Mouse (Mus musculus): ENCODE measurements around the gene H2-Ke6.

H2-Ke6 gene

DNA sequence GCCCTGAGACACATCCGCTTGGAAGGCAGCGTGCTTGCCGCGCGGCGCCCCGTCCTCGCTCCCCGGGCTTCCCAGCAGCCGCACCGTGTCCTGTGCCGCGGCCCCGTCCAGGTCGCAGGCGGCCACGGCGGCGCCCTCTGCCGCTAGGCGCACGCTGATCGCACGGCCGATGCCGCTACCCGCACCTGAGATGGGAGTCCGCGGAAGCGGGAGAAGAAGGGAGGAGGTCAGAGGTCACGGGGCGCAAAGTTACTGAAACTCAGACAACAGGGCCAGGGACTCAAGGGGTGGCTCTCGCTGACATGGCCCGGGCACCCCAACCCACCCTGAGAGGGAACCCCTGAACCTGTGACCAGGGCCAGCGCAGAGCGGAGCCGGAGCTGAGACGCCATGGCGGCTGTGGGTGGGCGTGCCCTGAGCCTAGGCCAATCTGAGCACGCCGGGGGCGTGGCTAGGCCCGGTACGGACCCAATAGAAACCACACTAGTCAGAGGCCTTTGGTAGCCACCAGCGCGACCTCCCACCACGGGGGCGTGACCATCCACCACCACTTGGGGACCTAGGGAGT lies at the start of gene H2-Ke6:
Gene H2-Ke6, minus strand, starts transcription at position 405 of the 568 bp plus-strand sequence.
- CTCF ChIA-PET: interaction anchor here in 1 of 4 experiments (1.3 to 1.4 kb wide), 2 partner anchors 9 to 108 kb away, joined by 4 read pairs; no protein-coding TSS in a partner anchor
- POLR2A ChIA-PET: interaction anchor here in 3 of 4 experiments (0.5 to 3.7 kb wide), 21 partner anchors 8 to 267 kb away, joined by 3 to 31 read pairs (median 4); partner anchors contain the start of genes H2-DMa (in 3 of the 3), Rps18 (in 2 of the 3), Vps52 (in 2 of the 3) and B3galt4 (in 1 of the 3)

DNA sequence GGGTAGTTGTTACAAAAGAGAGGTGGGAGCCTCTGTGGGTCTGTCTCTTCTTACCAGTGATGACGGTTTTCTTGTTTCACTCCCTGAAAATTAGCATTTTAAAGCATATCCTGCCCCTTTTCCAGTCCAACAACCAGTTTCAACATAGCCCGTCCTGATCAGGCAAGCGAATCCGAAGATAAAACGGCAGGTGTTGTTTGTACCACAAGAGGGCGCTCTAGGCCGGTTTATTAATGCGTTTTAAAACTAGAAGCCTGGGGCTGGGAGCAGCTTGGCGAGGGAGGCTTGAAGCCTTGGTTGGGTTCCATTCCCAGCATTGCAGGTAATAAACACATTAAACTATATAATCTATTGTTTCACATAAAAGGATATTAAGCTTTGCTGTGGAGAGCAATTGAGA lies 49.7 kb upstream of the H2-Ke6 start:
- CTCF ChIA-PET: interaction anchor here (0.6 to 5.3 kb wide), 49 partner anchors 8 to 476 kb away, joined by 3 to 58 read pairs (median 4); partner anchors contain the start of genes Tap1 (in 2 of the 4), H2-Oa (in 1 of the 4) and Psmb9 (in 1 of the 4)
- POLR2A ChIA-PET: interaction anchor here (0.6 to 21.1 kb wide), 24 partner anchors 10 to 526 kb away, joined by 3 to 604 read pairs (median 4); partner anchors contain the start of genes H2-DMa (in 4 of the 4), Rps18 (in 2 of the 4), Vps52 (in 2 of the 4) and H2-Oa (in 1 of the 4)

DNA sequence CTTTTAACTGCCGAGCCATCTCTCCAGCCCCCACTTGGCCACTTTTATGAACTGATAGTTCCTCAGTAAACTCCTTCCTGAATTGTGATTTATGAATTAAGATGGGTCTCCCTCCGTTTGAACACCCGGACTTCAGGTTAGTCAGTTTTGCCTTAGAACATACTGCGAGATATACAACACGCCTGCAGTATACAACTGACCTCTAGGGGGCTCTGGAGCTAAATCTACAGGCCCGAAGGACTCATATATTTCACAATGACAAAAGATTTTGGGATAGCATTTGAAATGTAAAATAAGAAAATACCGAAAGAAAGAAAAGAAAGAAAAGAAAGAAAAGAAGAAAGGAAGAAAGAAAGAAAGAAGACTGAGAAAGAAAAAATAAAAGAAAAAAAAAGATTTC lies 47.4 kb upstream of the H2-Ke6 start:
- ChIA-PET POLR2A (interaction anchor here (0.5 to 1.9 kb wide), 15 partner anchors 9 to 131 kb away, joined by 3 to 7 read pairs (median 4); partner anchors contain the start of genes H2-DMa (in 1 of the 4), H2-DMb2 (in 1 of the 4), Rxrb (in 1 of the 4) and Slc39a7 (in 1 of the 4)), CTCF (interaction anchor here (0.5 to 5.3 kb wide), 48 partner anchors 9 to 1297 kb away, joined by 3 to 58 read pairs (median 4); partner anchors contain the start of genes H2-Oa (in 1 of the 4), Rxrb (in 1 of the 4) and Slc39a7 (in 1 of the 4))

DNA sequence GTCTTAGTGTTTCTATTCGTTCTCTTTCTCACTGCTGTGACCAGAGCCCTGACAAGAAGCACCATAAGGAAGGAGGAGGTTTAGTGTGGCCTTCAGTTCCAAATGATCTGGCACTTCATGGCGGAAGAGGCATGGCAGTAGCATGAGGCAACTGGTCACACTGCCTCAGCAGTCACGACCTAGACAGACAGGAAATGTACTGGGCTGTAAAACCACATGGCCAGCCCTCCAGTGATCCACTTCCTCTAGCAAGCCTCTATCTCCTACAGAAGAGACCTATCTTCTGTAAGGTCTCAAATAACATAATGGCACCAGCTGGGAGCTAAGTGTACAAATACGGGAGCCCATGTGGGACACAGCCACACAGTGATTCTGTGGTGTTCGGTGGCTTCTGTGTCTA lies 44.2 kb upstream of the H2-Ke6 start:
- CTCF ChIA-PET: interaction anchor here in 3 of 4 experiments (0.5 to 1.2 kb wide), 3 partner anchors 10 to 33 kb away, joined by 3 read pairs; partner anchors contain the start of gene Col11a2 (in 1 of the 3)
- POLR2A ChIA-PET: interaction anchor here in 3 of 4 experiments (0.8 to 2.3 kb wide), 5 partner anchors 15 to 48 kb away, joined by 3 to 11 read pairs (median 3); partner anchors contain the start of genes H2-DMa (in 3 of the 3) and H2-Oa (in 1 of the 3)

DNA sequence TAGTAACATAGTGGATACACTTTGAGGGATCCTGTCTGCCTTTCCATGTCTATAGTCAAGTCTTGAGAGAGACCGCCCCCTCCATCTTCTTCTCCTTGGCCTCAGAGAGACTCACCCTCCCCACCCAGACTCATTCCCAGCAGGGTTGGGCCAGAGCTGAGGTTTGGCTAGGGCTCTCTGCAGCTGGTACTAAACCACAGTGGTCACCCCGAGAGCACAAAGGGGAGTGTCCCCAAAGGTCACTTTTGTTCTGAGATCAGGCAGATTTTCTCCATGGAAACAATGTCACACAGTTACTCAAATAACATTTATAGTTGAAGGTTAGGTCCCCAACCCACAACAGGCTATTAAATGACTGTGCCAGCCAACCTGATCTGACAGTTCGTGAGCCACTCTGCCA lies 41.0 kb upstream of the H2-Ke6 start:
- POLR2A ChIA-PET: no interaction called here
- CTCF ChIA-PET: interaction anchor here in 1 of 4 experiments (1.5 kb wide), 1 partner anchor 66 kb away, joined by 6 read pairs; no protein-coding TSS in a partner anchor

DNA sequence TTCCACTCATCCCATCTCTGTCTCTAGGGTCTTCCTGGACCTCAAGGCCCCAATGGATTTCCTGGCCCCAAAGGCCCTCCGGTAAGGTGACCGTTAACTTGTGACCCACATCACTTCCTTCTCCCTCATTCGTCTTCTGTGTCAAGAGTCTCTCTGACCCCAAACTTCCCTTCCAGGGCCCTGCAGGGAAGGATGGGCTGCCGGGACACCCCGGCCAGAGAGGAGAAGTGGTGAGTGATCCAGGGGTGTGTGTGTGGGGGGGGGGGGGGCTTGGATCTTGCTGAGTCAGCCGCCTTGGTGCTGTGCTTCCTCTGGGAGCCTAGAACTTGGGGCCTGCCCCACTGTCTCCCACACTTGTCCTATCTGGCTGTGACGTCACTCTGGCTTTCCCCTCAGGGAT lies 29.4 kb upstream of the H2-Ke6 start:
- ChIA-PET POLR2A (interaction anchor here in 2 of 4 experiments (1.0 to 2.3 kb wide), 5 partner anchors 9 to 102 kb away, joined by 3 to 7 read pairs (median 3); partner anchors contain the start of genes Rps18 (in 1 of the 2), Rxrb (in 1 of the 2), Slc39a7 (in 1 of the 2) and Vps52 (in 1 of the 2)), CTCF (interaction anchor here in 3 of 4 experiments (0.6 to 1.7 kb wide), 3 partner anchors 18 to 600 kb away, joined by 3 to 6 read pairs (median 3); no protein-coding TSS in a partner anchor)

DNA sequence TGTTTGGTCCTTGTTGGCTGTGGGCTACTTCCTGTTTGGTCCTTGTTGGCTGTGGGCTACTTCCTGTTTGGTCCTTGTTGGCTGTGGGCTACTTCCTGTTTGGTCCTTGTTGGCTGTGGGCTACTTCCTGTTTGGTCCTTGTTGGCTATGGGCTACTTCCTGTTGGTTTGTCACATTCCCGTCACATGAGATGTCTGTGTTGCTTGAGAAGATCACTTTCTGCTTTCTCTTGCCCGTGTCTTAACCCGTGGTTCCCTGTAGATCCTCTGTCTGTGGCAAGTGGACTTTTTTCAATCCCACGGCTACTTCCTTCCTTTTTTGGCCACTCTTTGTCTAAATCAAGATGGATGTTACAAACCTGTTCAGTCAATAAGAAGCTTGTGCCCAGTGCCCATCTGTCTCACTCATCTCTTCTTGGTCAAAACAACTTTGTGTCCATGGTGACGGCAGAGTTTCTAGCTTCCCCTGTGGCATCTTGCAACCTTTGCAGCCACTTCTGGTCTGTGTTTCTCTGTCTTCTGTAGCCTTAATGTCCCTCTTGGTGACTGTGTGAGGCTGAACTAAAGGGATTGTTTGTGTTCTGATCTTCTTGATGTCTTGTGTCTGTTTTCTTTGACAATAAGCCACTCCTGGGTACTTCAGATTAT lies 19.7 kb upstream of the H2-Ke6 start:
- ChIA-PET CTCF (no interaction called here), POLR2A (no interaction called here)

DNA sequence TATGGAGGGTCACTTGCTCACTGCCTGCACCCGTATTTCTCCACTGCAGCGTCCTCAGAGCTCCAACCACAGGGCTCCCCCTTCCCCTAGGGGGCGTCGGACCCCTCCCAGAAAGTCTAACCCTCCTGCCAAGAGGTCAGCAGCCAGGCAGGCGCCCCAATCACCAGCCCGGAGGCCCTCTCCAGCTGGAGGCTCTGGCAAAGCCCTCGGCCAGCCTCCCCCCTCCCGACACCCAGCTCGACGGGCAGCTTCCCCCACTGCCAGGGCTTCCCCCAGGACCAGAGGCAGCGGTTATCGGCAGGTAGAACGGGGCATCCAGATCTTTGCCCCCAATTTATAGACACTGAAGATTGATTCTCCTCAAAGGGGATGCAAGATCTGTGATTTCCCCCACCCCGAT lies 18.1 kb upstream of the H2-Ke6 start:
- POLR2A ChIA-PET: interaction anchor here in 1 of 4 experiments (1.5 kb wide), 1 partner anchor 12 kb away, joined by 4 read pairs; no protein-coding TSS in a partner anchor
- CTCF ChIA-PET: interaction anchor here in 1 of 4 experiments (1.5 kb wide), 1 partner anchor 14 kb away, joined by 3 read pairs; the partner anchor contains the start of genes Rxrb and Slc39a7

DNA sequence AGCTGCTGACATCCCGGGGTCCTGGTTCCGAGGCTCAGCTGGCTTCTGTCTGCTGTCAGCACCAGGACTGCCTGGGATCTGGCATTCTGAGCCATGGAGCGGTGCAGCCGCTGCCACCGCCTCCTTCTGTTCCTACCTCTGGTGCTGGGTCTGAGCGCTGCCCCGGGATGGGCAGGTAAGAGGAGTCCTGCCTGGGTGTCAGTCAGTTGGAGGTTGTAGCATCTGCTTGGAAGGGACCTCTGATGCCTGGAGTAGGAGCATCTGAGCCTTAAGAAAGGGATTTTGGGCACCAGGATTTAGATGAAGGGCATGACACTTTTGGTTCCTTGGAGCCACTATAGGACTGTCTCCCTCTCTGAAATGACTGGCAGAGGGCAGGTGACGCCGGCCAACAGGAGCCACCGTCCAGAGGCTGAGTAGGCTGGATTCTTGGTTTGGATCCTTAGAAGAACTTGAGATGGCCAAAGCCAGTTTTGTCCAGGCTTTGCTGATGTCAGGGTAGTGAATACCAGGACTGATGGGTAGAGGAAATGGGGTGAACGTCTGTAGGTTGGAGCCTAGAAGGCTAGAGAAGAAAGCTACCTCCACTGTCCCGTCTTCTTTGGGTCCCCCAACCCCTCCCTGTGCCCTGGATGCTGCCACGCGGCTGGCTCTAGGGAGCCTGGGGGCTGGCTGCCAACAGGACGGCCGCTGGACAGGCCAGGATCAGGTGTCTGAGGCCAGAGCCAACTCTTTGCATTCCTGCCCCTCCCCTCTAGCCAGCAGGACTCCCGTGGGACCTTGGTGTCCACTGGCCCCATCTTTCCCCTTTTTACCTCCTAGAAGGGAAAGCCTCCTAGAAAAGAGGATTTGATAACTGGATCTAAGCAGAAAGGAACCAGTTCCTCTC lies 11.9 kb upstream of the H2-Ke6 start:
- ChIA-PET POLR2A (interaction anchor here in 2 of 4 experiments (0.8 to 2.3 kb wide), 17 partner anchors 8 to 350 kb away, joined by 3 to 10 read pairs (median 3); partner anchors contain the start of genes Rps18 (in 2 of the 2), Vps52 (in 2 of the 2), H2-DMa (in 1 of the 2) and H2-K1 (in 1 of the 2)), CTCF (interaction anchor here in 3 of 4 experiments (0.8 to 1.3 kb wide), 3 partner anchors 32 to 71 kb away, joined by 3 to 4 read pairs (median 3); no protein-coding TSS in a partner anchor)

DNA sequence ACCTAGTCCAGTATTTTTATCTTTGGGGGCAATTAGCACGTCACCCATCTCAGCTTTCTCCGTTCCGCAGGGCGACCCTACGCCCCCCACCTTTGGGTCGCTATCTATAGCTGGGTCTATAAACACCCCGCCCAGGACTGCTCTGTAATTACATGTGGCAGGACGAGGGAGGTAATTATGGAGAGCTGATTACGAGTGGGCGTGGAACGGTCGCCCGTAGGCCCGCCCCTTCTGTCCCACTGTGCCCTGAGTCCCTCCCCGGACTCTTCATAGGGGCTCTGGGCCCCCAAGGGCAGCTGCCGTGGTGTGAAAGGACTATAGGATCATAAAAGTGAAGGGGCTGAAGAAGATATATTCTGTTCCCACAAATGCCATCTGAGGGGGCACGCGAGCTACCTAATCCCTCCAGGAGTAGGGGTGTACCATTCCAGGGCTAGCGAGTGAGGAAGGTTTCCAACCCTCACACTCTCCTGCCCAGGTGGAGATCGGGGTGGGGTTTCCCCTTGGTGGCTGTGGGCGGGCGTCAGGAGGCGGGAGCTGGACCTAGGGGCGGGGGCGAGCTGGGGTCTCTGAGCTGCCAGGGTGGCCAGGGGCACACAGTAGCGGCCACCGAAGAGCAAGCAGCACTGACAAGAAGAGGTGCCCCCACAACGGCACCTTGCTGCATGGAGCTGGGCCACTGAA lies 11.2 kb upstream of the H2-Ke6 start, which contains the start of gene Col11a2:
Gene Col11a2, plus strand, starts transcription at position 560 of the 684 bp plus-strand sequence.
- POLR2A ChIA-PET: interaction anchor here in 2 of 4 experiments (0.6 to 2.3 kb wide), 19 partner anchors 17 to 350 kb away, joined by 3 to 10 read pairs (median 3); partner anchors contain the start of genes H2-DMa (in 2 of the 2), Rps18 (in 2 of the 2), Vps52 (in 2 of the 2) and H2-K1 (in 1 of the 2)
- CTCF ChIA-PET: interaction anchor here (0.6 to 1.3 kb wide), 7 partner anchors 33 to 579 kb away, joined by 3 to 8 read pairs (median 4); no protein-coding TSS in a partner anchor

DNA sequence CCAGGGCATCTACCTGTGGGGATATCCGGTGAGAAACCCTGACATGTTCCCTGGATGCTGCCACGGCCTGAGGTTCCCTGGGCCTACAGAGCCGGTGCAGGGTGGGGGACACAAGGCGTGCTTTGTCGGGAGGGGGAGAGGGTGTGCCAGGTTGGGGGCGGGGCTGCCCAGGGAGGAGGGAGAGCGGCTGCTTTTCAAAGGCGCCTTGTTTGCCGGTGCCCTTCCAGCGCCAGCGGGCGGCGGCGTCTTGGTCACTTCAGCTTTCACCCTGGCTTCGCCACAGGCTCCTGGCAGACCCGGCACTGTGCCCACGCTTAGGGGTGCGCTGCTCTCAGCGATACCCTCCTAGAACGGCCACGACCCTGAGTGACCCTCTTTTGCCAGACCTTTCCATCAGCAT lies 10.6 kb upstream of the H2-Ke6 start:
- CTCF ChIA-PET: interaction anchor here in 3 of 4 experiments (0.6 to 1.3 kb wide), 5 partner anchors 70 to 578 kb away, joined by 3 to 8 read pairs (median 4); no protein-coding TSS in a partner anchor
- POLR2A ChIA-PET: interaction anchor here in 2 of 4 experiments (0.6 to 2.3 kb wide), 12 partner anchors 17 to 285 kb away, joined by 3 to 10 read pairs (median 3); partner anchors contain the start of genes H2-DMa (in 2 of the 2), H2-K1 (in 1 of the 2), Rab11b (in 1 of the 2) and Rps18 (in 1 of the 2)

DNA sequence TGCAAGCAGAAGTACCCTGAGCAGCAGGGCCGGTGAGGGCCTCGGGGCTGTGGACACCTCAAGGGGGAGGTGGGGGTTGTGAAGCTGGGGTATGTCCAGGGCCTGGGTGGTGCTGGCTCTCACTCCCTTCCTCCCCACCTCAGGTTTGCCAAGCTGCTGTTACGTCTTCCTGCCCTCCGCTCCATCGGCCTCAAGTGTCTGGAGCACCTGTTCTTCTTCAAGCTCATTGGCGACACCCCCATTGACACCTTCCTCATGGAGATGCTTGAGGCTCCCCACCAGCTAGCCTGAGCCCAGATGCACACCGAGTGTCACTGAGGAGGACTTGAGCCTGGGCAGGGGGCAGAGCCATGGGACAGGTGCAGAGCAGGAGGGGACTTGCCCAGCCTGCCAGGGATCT lies 9.4 kb upstream of the H2-Ke6 start:
- CTCF ChIA-PET: interaction anchor here in 3 of 4 experiments (0.5 to 1.6 kb wide), 7 partner anchors 9 to 661 kb away, joined by 3 to 5 read pairs (median 4); partner anchors contain the start of gene H2-Ke6 (in 1 of the 3)
- POLR2A ChIA-PET: interaction anchor here in 3 of 4 experiments (0.7 to 2.3 kb wide), 11 partner anchors 14 to 582 kb away, joined by 3 to 10 read pairs (median 4); partner anchors contain the start of genes H2-DMa (in 2 of the 3), Rps18 (in 2 of the 3), Vps52 (in 2 of the 3) and B3galt4 (in 1 of the 3)

DNA sequence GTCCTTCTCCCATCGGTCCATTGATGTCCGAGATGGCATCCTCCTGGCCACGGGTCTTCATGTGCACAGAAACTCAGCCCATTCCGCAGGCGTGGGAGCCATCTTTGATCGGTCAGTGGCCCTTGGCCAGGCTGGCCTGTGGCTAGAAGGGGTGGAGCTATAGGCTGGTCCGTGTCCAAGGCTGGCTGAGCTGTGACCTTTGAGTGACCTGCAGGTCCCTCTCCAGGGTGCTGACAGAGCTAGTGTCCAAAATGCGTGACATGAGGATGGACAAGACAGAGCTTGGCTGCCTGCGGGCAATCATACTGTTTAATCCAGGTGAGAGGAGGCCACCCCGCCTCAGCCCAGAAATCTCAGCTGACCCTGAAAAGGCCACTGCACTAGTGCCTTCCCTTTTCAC lies 8.8 kb upstream of the H2-Ke6 start:
- ChIA-PET POLR2A (interaction anchor here in 3 of 4 experiments (0.7 to 2.3 kb wide), 13 partner anchors 9 to 583 kb away, joined by 3 to 10 read pairs (median 4); partner anchors contain the start of genes H2-DMa (in 2 of the 3), Rps18 (in 2 of the 3), Vps52 (in 2 of the 3) and B3galt4 (in 1 of the 3)), CTCF (interaction anchor here in 3 of 4 experiments (0.5 to 1.6 kb wide), 7 partner anchors 9 to 662 kb away, joined by 3 to 5 read pairs (median 4); partner anchors contain the start of gene H2-Ke6 (in 1 of the 3))

DNA sequence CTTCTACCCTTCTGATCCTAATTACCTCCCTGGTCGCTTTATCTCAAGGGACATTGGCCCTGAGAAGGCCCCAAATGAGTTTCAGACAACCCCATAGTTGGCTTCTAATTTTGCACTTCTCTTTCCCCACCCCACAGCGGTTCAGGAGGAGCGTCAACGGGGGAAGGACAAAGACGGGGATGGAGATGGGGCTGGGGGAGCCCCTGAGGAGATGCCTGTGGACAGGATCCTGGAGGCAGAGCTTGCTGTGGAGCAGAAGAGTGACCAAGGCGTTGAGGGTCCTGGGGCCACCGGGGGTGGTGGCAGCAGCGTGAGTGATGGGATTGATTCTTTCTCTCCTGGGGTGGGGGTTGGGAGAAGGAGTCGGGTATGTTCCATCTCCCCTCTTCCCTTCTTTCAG lies 7.7 kb upstream of the H2-Ke6 start:
- CTCF ChIA-PET: no interaction called here
- POLR2A ChIA-PET: interaction anchor here in 2 of 4 experiments (1.1 to 1.2 kb wide), 2 partner anchors 8 to 66 kb away, joined by 3 to 4 read pairs; partner anchors contain the start of gene H2-Ke6 (in 1 of the 2)

DNA sequence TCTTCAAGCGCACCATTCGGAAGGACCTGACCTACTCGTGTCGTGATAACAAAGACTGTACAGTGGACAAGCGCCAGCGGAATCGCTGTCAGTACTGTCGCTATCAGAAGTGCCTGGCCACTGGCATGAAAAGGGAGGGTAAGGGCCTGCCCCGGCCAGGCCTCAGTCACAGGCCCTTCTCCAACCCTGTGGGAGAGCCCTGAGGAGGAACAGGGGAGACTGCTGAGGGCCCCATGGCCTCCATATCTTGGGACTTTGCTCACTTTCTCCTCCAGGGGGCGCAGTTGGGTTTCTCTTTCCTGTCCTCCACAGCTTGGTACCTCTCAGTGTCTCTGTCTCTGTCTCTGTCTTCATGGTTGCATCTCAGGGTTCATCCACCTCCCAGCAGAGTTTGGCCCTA lies 6.2 kb upstream of the H2-Ke6 start:
- ChIA-PET POLR2A (interaction anchor here in 2 of 4 experiments (1.0 to 5.1 kb wide), 7 partner anchors 12 to 83 kb away, joined by 3 to 107 read pairs (median 3); partner anchors contain the start of genes H2-DMa (in 1 of the 2), Ring1 (in 1 of the 2), Rps18 (in 1 of the 2) and Vps52 (in 1 of the 2)), CTCF (interaction anchor here in 2 of 4 experiments (0.6 to 1.4 kb wide), 5 partner anchors 10 to 1135 kb away, joined by 3 to 5 read pairs (median 3); partner anchors contain the start of gene Ring1 (in 1 of the 2))
